Mouse (Mus musculus): ENCODE measurements around the gene Zmat5.

Zmat5 gene

GRCm38 (mm10) chr11:4704072-4704964, at the start of gene Zmat5, which contains the start of gene Uqcr10:
Gene Zmat5 (plus strand): TSS chr11:4704678.
Gene Uqcr10 (minus strand): TSS chr11:4704342.
- DNase-seq (ENCODE audit: low spot score in 2 of 2) = peak; percentile 84 to 88

GRCm38 (mm10) chr11:4659818-4660217, 44.7 kb upstream of the Zmat5 start:
- no peak for DNase-seq (ENCODE audit: low spot score in 2 of 2)

- DNase-seq (ENCODE audit: low spot score in 2 of 2) = no peak
Observed at GRCm38 (mm10) chr11:4660309-4661025, 44.0 kb upstream of the Zmat5 start.

GRCm38 (mm10) chr11:4661324-4661723, 43.2 kb upstream of the Zmat5 start:
- no peak for DNase-seq (ENCODE audit: low spot score in 2 of 2)

- DNase-seq (ENCODE audit: low spot score in 2 of 2) = no peak
Observed at GRCm38 (mm10) chr11:4661871-4662495, 42.5 kb upstream of the Zmat5 start.

GRCm38 (mm10) chr11:4662496-4662878, 42.0 kb upstream of the Zmat5 start:
- DNase-seq (ENCODE audit: low spot score in 2 of 2) = no peak

- no peak for DNase-seq (ENCODE audit: low spot score in 2 of 2)
Observed at GRCm38 (mm10) chr11:4671736-4672135, 32.7 kb upstream of the Zmat5 start.

- DNase-seq (ENCODE audit: low spot score in 2 of 2) = no peak
Observed at GRCm38 (mm10) chr11:4674593-4674992, 29.9 kb upstream of the Zmat5 start.

- no peak for DNase-seq (ENCODE audit: low spot score in 2 of 2)
Observed at GRCm38 (mm10) chr11:4675126-4675562, 29.3 kb upstream of the Zmat5 start.

GRCm38 (mm10) chr11:4675693-4676092, 28.8 kb upstream of the Zmat5 start:
- no peak for DNase-seq (ENCODE audit: low spot score in 2 of 2)

- DNase-seq (ENCODE audit: low spot score in 2 of 2) = peak; percentile 25 to 38
Observed at GRCm38 (mm10) chr11:4677250-4677872, 27.1 kb upstream of the Zmat5 start.

GRCm38 (mm10) chr11:4678700-4679440, 25.6 kb upstream of the Zmat5 start:
- no peak for DNase-seq (ENCODE audit: low spot score in 2 of 2)

- no peak for DNase-seq (ENCODE audit: low spot score in 2 of 2)
Observed at GRCm38 (mm10) chr11:4679441-4679832, 25.0 kb upstream of the Zmat5 start.

GRCm38 (mm10) chr11:4680126-4680525, 24.4 kb upstream of the Zmat5 start:
- no peak for DNase-seq (ENCODE audit: low spot score in 2 of 2)

- DNase-seq (ENCODE audit: low spot score in 2 of 2) = no peak
Observed at GRCm38 (mm10) chr11:4683516-4683915, 21.0 kb upstream of the Zmat5 start.

- DNase-seq (ENCODE audit: low spot score in 2 of 2) = no peak
Observed at GRCm38 (mm10) chr11:4684186-4684585, 20.3 kb upstream of the Zmat5 start.

GRCm38 (mm10) chr11:4685071-4685470, 19.4 kb upstream of the Zmat5 start:
- no peak for DNase-seq (ENCODE audit: low spot score in 2 of 2)

GRCm38 (mm10) chr11:4685510-4685909, 19.0 kb upstream of the Zmat5 start:
- no peak for DNase-seq (ENCODE audit: low spot score in 2 of 2)

- DNase-seq (ENCODE audit: low spot score in 2 of 2) = no peak
Observed at GRCm38 (mm10) chr11:4687027-4687426, 17.5 kb upstream of the Zmat5 start.

GRCm38 (mm10) chr11:4687874-4688273, 16.6 kb upstream of the Zmat5 start:
- no peak for DNase-seq (ENCODE audit: low spot score in 2 of 2)
